Mouse (Mus musculus) stomach, embryonic 14.5 days (tissue): ENCODE data around the gene Thsd4. TPM values are rescaled to one million over a fixed set of nuclear protein-coding genes. Genes with fewer than 3 reads are reported as not detected.
"Not testable (repeated sequence)": the region's sequence is repeated elsewhere in the genome, so short reads cannot be mapped to it uniquely, and the experiment has no call there.

Source experiments
- ATAC-seq: fragments of 200-750 bp; cut with Nextera tagmentation; 2 replicates; pipeline ENCODE4 v1.8.0; 2017; ENCODE audit warnings: low read depth, moderate TSS enrichment; ENCODE audit not compliant: insufficient number of reproducible peaks, insufficient read depth, low FRiP score
- H3K27ac ChIP-seq: fragments of 300-500 bp; sonication (generic); 2 replicates; pipeline ENCODE4 v1.5.1; 2014; ENCODE audit warnings: mild to moderate bottlenecking, low read length, moderate library complexity, mixed read lengths
- H3K27me3 ChIP-seq: fragments of 300-500 bp; sonication (generic); 2 replicates; pipeline ENCODE4 v1.6.1; 2014; ENCODE audit warnings: low read length, control low read depth, mixed read lengths; ENCODE audit not compliant: control insufficient read depth, insufficient read depth
- H3K36me3 ChIP-seq: fragments of 300-500 bp; sonication (generic); 2 replicates; pipeline ENCODE4 v1.6.1; 2014; ENCODE audit warnings: mild to moderate bottlenecking, control low read depth, low read length, moderate library complexity, mixed read lengths; ENCODE audit not compliant: control insufficient read depth, insufficient read depth
- H3K4me1 ChIP-seq: fragments of 300-500 bp; sonication (generic); 2 replicates; pipeline ENCODE4 v1.6.1; 2014; ENCODE audit warnings: low read length, control low read depth, mixed read lengths; ENCODE audit not compliant: control insufficient read depth, insufficient read depth
- H3K4me2 ChIP-seq: fragments of 300-500 bp; sonication (generic); replicated peaks from 2 replicates; pipeline ENCODE4 v1.6.1; 2014; ENCODE audit warnings: low read depth, low read length, control low read depth
- H3K4me3 ChIP-seq: fragments of 300-500 bp; sonication (generic); 2 replicates; pipeline ENCODE4 v1.5.1; 2014; ENCODE audit warnings: low read depth, low read length, control low read depth
- H3K9ac ChIP-seq: fragments of 300-500 bp; sonication (generic); replicated peaks from 2 replicates; pipeline ENCODE4 v1.6.1; 2014; ENCODE audit warnings: low read depth, mild to moderate bottlenecking, control low read depth, low read length, moderate library complexity, mixed read lengths
- H3K9me3 ChIP-seq: fragments of 300-500 bp; sonication (generic); 2 replicates; pipeline ENCODE4 v1.6.1; 2016; ENCODE audit warnings: low read depth, low read length, control low read depth; ENCODE audit not compliant: control insufficient read depth
- WGBS: fragments of 180-500 bp; shearing (Covaris S2); extraction: QIAGEN DNeasy Blood & Tissue Kit; methylation state at CpG from one replicate; pipeline ENCODE4 v1.1.7; 2014; 5-methylcytosine and 5-hydroxymethylcytosine counted together
- polyA plus RNA-seq: library from polyadenylated mRNA; unstranded; fragments of >200 nt; fragmentation: Nextera tagmentation; extraction: Ambion mirVana; gene quantifications from 2 replicates; pipeline ENCODE4 v1.2.1, GENCODE M21; 2014

Gene Thsd4
- polyA plus RNA-seq, 1 experiment from 2014 or later = 27.2 TPM

DNA sequence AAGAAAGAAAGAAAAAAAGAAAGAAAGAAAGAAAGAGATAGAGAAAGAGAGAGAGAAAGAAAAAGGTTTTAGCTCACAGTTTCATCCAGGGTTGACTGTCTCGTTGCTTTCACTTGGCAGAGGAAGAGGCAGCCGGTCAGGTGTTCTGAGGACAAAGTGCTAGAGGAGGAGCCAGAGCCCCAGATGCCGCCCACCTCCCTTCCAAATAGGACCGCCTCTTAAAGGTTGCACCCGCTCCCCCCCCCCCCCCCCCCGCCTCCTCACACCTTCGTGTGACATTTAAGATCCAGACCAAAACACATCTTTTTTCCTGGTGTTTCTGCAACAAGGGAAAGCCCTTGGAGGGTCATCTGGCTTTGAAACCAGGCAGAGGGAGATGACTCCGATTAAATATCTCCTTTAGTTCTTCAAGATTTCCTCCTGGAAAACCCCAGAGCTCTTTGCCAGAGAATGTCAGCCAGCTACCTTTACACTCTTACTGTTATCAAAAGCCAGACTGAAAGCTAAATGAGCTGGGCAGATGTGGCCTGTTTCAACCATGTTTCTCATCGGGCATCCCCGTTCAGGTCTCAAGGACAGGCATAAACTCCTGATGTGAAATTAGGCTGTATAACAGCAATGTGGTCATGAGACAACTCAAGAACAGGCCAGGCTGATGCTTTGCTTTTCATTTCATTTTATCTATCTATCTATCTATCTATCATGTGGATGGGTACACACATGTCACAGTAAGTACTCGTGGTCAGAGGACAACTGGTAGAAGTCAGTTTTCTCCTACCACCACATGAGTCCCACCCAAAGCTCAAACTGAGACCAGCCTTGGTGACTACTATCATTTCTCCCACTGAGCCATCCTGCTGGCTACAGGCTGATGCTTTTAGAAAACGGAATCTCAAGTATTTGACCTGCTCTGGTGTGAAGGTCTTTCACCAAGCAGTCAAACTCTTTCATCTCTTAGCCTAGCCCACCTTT, 580.6 kb downstream of the Thsd4 start:
- no peak overlapping the region for H3K9ac ChIP-seq
- no peak overlapping the region for H3K4me3 ChIP-seq
- H3K27ac ChIP-seq = no peak overlapping the region
- H3K27me3 ChIP-seq = no peaks in the 10 kb centered on the region
- H3K9me3 ChIP-seq = no peaks in the 10 kb centered on the region
- no peaks in the 10 kb centered on the region for H3K36me3 ChIP-seq
- 62% methylated on average over 12 of the region's 12 CpGs for WGBS
- H3K4me2 ChIP-seq = no peak overlapping the region
- no peak for ATAC-seq
- H3K4me1 ChIP-seq = 0 out of 2 replicates have a peak, but pooled peaks cover 5% of the 10 kb centered on the region

DNA sequence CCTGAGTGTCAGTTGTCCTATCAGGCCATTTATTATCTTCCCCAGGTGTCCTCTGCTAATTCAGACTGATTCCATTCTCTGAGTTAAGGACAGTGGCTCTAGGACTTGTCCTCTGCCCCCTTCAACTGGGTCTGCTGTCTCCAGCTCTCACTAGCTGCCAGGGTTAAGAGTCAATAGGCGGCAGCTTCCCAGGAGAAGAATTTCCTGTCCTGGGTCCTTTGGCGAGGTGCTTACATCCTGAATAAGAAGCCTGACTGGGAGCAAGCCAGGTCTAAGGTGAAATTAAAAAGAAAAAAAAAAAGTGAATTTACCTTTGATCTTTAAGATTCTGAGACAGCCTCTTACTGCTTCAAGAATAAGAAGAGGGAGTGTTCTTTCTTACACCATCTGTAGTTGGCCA, 582.2 kb downstream of the Thsd4 start:
- Histone ChIP-seq H3K4me2 (no peak overlapping the region), H3K9ac (no peak overlapping the region), H3K27me3 (no peaks in the 10 kb centered on the region), H3K4me3 (no peak overlapping the region), H3K9me3 (no peaks in the 10 kb centered on the region), H3K36me3 (no peaks in the 10 kb centered on the region), H3K4me1 (0 out of 2 replicates have a peak, but pooled peaks cover 5% of the 10 kb centered on the region), H3K27ac (no peak overlapping the region)
- ATAC-seq = no peak
- 65% methylated on average over 2 of the region's 2 CpGs for WGBS

DNA sequence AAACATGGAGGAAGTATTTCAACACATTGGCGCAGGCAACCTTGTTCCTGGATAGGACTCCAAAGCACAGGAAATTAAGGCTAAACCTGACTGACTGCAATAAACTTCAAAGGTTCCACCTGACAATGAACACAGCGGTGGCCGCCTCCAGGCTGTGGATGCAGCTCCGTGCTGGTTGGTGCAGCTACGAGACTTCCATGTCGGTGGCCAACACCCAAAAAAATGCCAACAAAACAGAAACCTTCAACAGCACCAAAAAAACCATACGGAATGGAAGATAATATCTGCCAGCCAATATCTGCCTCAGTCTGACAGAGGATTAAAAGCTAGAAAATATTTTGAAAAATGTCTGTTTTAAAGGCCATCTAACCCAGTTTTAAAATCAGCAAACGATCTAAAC, 583.3 kb downstream of the Thsd4 start:
- no peak overlapping the region for H3K27ac ChIP-seq
- WGBS = 90% methylated on average over 8 of the region's 8 CpGs
- no peaks in the 10 kb centered on the region for H3K9me3 ChIP-seq
- no peak for ATAC-seq
- 0 out of 2 replicates have a peak, but pooled peaks cover 5% of the 10 kb centered on the region for H3K4me1 ChIP-seq
- H3K27me3 ChIP-seq = no peaks in the 10 kb centered on the region
- no peak overlapping the region for H3K4me3 ChIP-seq
- no peak overlapping the region for H3K9ac ChIP-seq
- H3K4me2 ChIP-seq = no peak overlapping the region
- H3K36me3 ChIP-seq = no peaks in the 10 kb centered on the region

GRCm38 (mm10) chr9:59935866-59936265, 586.0 kb downstream of the Thsd4 start:
- H3K4me3 ChIP-seq, H3K27me3 ChIP-seq, H3K27ac ChIP-seq, H3K9me3 ChIP-seq, ATAC-seq, H3K9ac ChIP-seq, H3K4me2 ChIP-seq, H3K36me3 ChIP-seq, H3K4me1 ChIP-seq: not testable (repeated sequence)
- WGBS = 84% methylated on average over 8 of the region's 8 CpGs

GRCm38 (mm10) chr9:59930248-59930647, 591.6 kb downstream of the Thsd4 start:
- H3K4me2 ChIP-seq = no peak overlapping the region
- no peaks in the 10 kb centered on the region for H3K27me3 ChIP-seq
- no peak overlapping the region for H3K9ac ChIP-seq
- H3K4me1 ChIP-seq = no peaks in the 10 kb centered on the region
- no peak for ATAC-seq
- no peak overlapping the region for H3K4me3 ChIP-seq
- H3K27ac ChIP-seq = no peak overlapping the region
- 74% methylated on average over 3 of the region's 3 CpGs for WGBS
- no peaks in the 10 kb centered on the region for H3K9me3 ChIP-seq
- peaks cover 10% of the 10 kb centered on the region; the same call in 1 of the 2 replicates for H3K36me3 ChIP-seq

Other genes with a start within 250 kb of the Thsd4 start
- 23.3 TPM in 2 replicates for gene Lrrc49, start 166.1 kb upstream of the Thsd4 start, polyA plus RNA-seq
- 2.2 and 2.7 TPM in 2 replicates for gene Larp6, start 190.9 kb upstream of the Thsd4 start, polyA plus RNA-seq